Mouse (Mus musculus) ES-E14 (cell line): Measurements from ENCODE around the gene Rab3gap1. TPM values are rescaled to one million over a fixed set of nuclear protein-coding genes. Genes with fewer than 3 reads are reported as not detected.

Experiments
- DNase-seq: peaks from one replicate; pipeline ENCODE4 v3.0.0-alpha.2; 2013; ENCODE audit warnings: low read depth, low spot score
- H3K27ac ChIP-seq: 2 replicates; pipeline ENCODE4 v1.5.1; 2012; ENCODE audit warnings: low read depth, mild to moderate bottlenecking, low read length, moderate library complexity, mixed read lengths; ENCODE audit not compliant: poor library complexity, insufficient read depth, severe bottlenecking
- H3K36me3 ChIP-seq: 2 replicates; pipeline ENCODE4 v1.6.1; 2012; ENCODE audit warnings: mild to moderate bottlenecking, low read length, moderate library complexity, mixed read lengths; ENCODE audit not compliant: control insufficient read depth, poor library complexity, insufficient read depth, severe bottlenecking
- H3K4me1 ChIP-seq, 2 experiments: fragments of 150-350 bp in 1 of 2; sonication (generic) in 1 of 2; 2 replicates each; pipeline ENCODE4 v1.6.1; 2012; ENCODE audit warnings: low read length in 2 of 2, mild to moderate bottlenecking in 1 of 2, mixed read lengths in 1 of 2; ENCODE audit not compliant: control insufficient read depth in 2 of 2, insufficient read depth in 2 of 2, poor library complexity in 1 of 2
- H3K4me3 ChIP-seq, 2 experiments: fragments of 150-350 bp in 1 of 2; sonication (generic) in 1 of 2; 2 replicates each; pipeline ENCODE4 v1.5.1; 2012; ENCODE audit warnings: low read length in 2 of 2, low read depth in 1 of 2, mild to moderate bottlenecking in 1 of 2, mixed read lengths in 1 of 2; ENCODE audit not compliant: insufficient read depth in 1 of 2, poor library complexity in 1 of 2, severe bottlenecking in 1 of 2
- H3K9ac ChIP-seq: 2 replicates; pipeline ENCODE4 v1.6.1; 2012; ENCODE audit warnings: low read depth, mild to moderate bottlenecking, low read length, mixed read lengths; ENCODE audit not compliant: poor library complexity, insufficient read depth, severe bottlenecking
- H3K9me3 ChIP-seq: fragments of 150-350 bp; sonication (generic); 2 replicates; pipeline ENCODE4 v1.6.1; 2012; ENCODE audit warnings: low read depth, mild to moderate bottlenecking, low read length; ENCODE audit not compliant: control insufficient read depth, insufficient read depth
- CHD2 ChIP-seq: IDR thresholded peaks from 2 replicates; pipeline ENCODE4 v1.6.1; 2014; ENCODE audit warnings: mild to moderate bottlenecking, low read depth, low read length, inconsistent platforms
- HCFC1 ChIP-seq: IDR thresholded peaks from 2 replicates; pipeline ENCODE4 v1.6.1; 2012; ENCODE audit warnings: low read length, inconsistent platforms, borderline replicate concordance; ENCODE audit not compliant: insufficient read depth
- MAFK ChIP-seq: IDR thresholded peaks from 2 replicates; pipeline ENCODE4 v1.6.1; 2014; ENCODE audit warnings: mild to moderate bottlenecking, low read depth, low read length, inconsistent platforms; ENCODE audit not compliant: insufficient read depth
- ZC3H11A ChIP-seq: IDR thresholded peaks from 2 replicates; pipeline ENCODE4 v1.6.1; 2012; ENCODE audit warnings: low read depth, mild to moderate bottlenecking, inconsistent platforms, low read length, borderline replicate concordance
- ZNF384 ChIP-seq: IDR thresholded peaks from 2 replicates; pipeline ENCODE4 v1.6.1; 2012; ENCODE audit warnings: low read depth, low read length, inconsistent platforms
- in situ Hi-C, 2 experiments: fragments of 600-800 bp; cut with MboI; formaldehyde crosslinking; loops; one replicate each; pipeline ENCODE4 v1.15.1; 2025; ENCODE audit warnings: low sequenced_read_pairs in 2 of 2, inconsistent platforms in 1 of 2; ENCODE audit not compliant: unreplicated experiment in 2 of 2
- total RNA-seq: library from RNA; depleted of rRNA; stranded (reverse); fragments of 300-350 nt; gene quantifications from 2 replicates; pipeline ENCODE4 v1.2.3, GENCODE M21; 2012

Rab3gap1 gene
- total RNA-seq, 1 experiment, result 24.6 TPM

GRCm38 (mm10) chr1:127904774-127905385, 36.3 kb downstream of the Rab3gap1 start:
- DNase-seq, result peak; percentile 42
- Histone ChIP-seq H3K9me3 (no peaks in the 10 kb centered on the region), H3K4me3 (no peak overlapping the region), H3K4me1 (peaks cover 2 to 4% of the 10 kb centered on the region in 2 experiments; a peak in 1 of 4 replicates), H3K27ac (peak overlapping the region; percentile 90), H3K36me3 (no peaks in the 10 kb centered on the region), H3K9ac (no peak overlapping the region)
- in situ Hi-C loops, result no loop called here
- no peak for TF ChIP-seq HCFC1
- TF ChIP-seq ZC3H11A, result no peak
- peak; percentile 53; the same call in 1 of the 2 replicates for TF ChIP-seq MAFK

- no peak for TF ChIP-seq CHD2
- no peak for TF ChIP-seq HCFC1
- TF ChIP-seq ZC3H11A, result no peak
- no peak for TF ChIP-seq MAFK
- no peak for TF ChIP-seq ZNF384
- H3K9me3 ChIP-seq, result no peaks in the 10 kb centered on the region
- peaks cover 0 to 4% of the 10 kb centered on the region in 2 experiments; a peak in 2 of 4 replicates for H3K4me1 ChIP-seq
- in situ Hi-C loops, result no loop called here
- no peak for DNase-seq
- H3K4me3 ChIP-seq, result no peak overlapping the region
- no peak overlapping the region for H3K27ac ChIP-seq
- H3K36me3 ChIP-seq, result no peaks in the 10 kb centered on the region; the same call in 1 of the 2 replicates
- no peak overlapping the region for H3K9ac ChIP-seq
Observed at GRCm38 (mm10) chr1:127913116-127913515, 44.5 kb downstream of the Rab3gap1 start.

- no peak overlapping the region for H3K27ac ChIP-seq
- H3K9me3 ChIP-seq, result no peaks in the 10 kb centered on the region
- TF ChIP-seq ZNF384, result no peak
- TF ChIP-seq HCFC1, result no peak
- no peak for TF ChIP-seq ZC3H11A
- TF ChIP-seq CHD2, result no peak
- TF ChIP-seq MAFK, result no peak
- peaks cover 0 to 4% of the 10 kb centered on the region in 2 experiments; a peak in 2 of 4 replicates for H3K4me1 ChIP-seq
- DNase-seq, result no peak
- in situ Hi-C loops, result no loop called here
- H3K4me3 ChIP-seq, result no peak overlapping the region
- H3K36me3 ChIP-seq, result peaks cover 2% of the 10 kb centered on the region
- no peak overlapping the region for H3K9ac ChIP-seq
Observed at GRCm38 (mm10) chr1:127915316-127915715, 46.7 kb downstream of the Rab3gap1 start.

GRCm38 (mm10) chr1:127915802-127916201, 47.2 kb downstream of the Rab3gap1 start:
- no peak overlapping the region for H3K9ac ChIP-seq
- H3K4me1 ChIP-seq, result peaks cover 0 to 4% of the 10 kb centered on the region in 2 experiments; a peak in 2 of 4 replicates
- H3K4me3 ChIP-seq, result no peak overlapping the region
- no peak overlapping the region for H3K27ac ChIP-seq
- H3K9me3 ChIP-seq, result no peaks in the 10 kb centered on the region
- no peak for DNase-seq
- H3K36me3 ChIP-seq, result peaks cover 2% of the 10 kb centered on the region
- in situ Hi-C loops, result no loop called here
- TF ChIP-seq ZNF384 (no peak), MAFK (no peak), HCFC1 (no peak), ZC3H11A (no peak), CHD2 (no peak)

GRCm38 (mm10) chr1:127933405-127933804, 64.8 kb downstream of the Rab3gap1 start:
- H3K4me1 ChIP-seq, result no peaks in the 10 kb centered on the region
- H3K9me3 ChIP-seq, result no peaks in the 10 kb centered on the region
- TF ChIP-seq CHD2 (no peak), ZNF384 (no peak), ZC3H11A (no peak), HCFC1 (no peak), MAFK (no peak)
- peaks cover 6% of the 10 kb centered on the region for H3K36me3 ChIP-seq
- no peak overlapping the region for H3K4me3 ChIP-seq
- H3K27ac ChIP-seq, result no peak overlapping the region
- H3K9ac ChIP-seq, result no peak overlapping the region
- in situ Hi-C loops, result no loop called here
- DNase-seq, result no peak
